In the genomic region with DNA sequence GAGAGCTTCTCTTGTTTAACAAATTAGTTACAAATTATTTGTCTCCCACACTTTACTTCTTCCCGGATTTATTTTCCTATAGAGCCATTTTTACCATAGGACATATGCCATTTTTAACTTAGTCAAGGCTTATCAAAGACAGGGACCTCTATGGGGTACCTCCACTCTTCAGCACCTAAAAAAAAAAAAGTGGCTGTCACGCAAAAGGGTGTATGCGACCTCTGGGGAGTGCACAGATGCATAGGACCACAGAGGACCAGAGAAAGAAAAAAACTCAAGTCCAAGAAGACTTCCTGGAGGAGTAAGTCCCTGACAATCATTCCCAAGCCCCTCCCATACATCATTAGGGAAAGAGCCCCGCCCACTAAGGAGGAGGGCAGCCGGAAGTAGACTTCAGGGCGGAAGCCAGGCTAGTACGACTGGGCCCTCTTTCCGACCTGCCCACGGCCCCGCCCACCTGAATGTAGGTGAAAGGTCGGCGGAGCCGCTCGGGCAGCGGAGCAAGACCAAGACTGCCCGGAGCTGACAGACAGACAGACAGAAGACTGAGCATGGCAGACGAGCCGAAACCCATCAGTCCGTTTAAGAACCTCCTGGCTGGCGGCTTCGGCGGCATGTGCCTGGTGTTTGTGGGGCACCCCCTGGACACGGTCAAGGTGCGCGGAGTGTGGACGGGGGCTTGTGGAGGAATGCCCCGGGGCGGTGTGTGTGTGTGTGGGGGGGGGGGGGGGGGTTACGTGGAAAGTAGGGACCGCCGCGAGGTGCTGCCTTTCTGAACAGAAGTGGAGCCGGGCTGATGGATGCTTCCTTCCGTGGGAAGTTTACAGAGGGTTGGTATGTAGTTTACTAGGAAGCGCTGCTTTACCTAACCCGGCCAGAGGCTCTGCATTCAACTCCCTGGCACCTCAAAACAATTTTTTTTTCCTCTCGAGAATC, we compare ENCODE assay signal across 7 mouse cellular contexts. TPM values are rescaled to one million over a fixed set of nuclear protein-coding genes. Genes with fewer than 3 reads are reported as not detected.
DNase-seq lines count a peak whose midpoint lies in the region; ATAC-seq lines count a peak whose summit lies in the region.

A gene (plus strand): TSS at position 412 of the 936 bp plus-strand sequence.

- peak; percentile 91 to 94 for DNase-seq in adrenal gland, adult (ENCODE audit: inconsistent age in 2 of 2, low spot score in 1 of 2)
- peak; percentile 93 for DNase-seq in embryo, embryonic 11 days
- DNase-seq in gastrocnemius, postnatal 25 days, result peak; percentile 83
- DNase-seq in left cerebral cortex, postnatal 25 days (ENCODE audit: low spot score in 2 of 2), result peak; percentile 54 to 65
- DNase-seq in midbrain, embryonic 10.5 days (ENCODE audit: low spot score), result peak; percentile 80
- peak; percentile 47 for DNase-seq in right cerebral cortex, postnatal 4 days

- H3K9ac ChIP-seq in intestine, embryonic 15.5 days, result peak within 1 kb of the TSS; percentile 59

- 2% methylated on average over 37 of the region's 37 CpGs for WGBS in intestine, embryonic 15.5 days
- WGBS in midbrain, embryonic 10.5 days, result 3% methylated on average over 36 of the region's 37 CpGs

- peak within 1 kb of the TSS; percentile 56; the same call in 1 of the 2 replicates for H3K27ac ChIP-seq in intestine, embryonic 15.5 days
- H3K27ac ChIP-seq in midbrain, embryonic 10.5 days (replicated peaks), result peak within 1 kb of the TSS; percentile 79

- peak within 1 kb of the TSS; percentile 69 for H3K4me3 ChIP-seq in intestine, embryonic 15.5 days (replicated peaks)
- H3K4me3 ChIP-seq in midbrain, embryonic 10.5 days, result peak within 1 kb of the TSS; percentile 71

- peaks cover 6% of the 10 kb centered on the region; the same call in 1 of the 2 replicates for H3K4me1 ChIP-seq in intestine, embryonic 15.5 days (replicated peaks)
- peaks cover 18% of the 10 kb centered on the region for H3K4me1 ChIP-seq in midbrain, embryonic 10.5 days

- no peaks in the 10 kb centered on the region for H3K9me3 ChIP-seq in intestine, embryonic 15.5 days
- no peaks in the 10 kb centered on the region for H3K9me3 ChIP-seq in midbrain, embryonic 10.5 days (replicated peaks)

- H3K4me2 ChIP-seq in intestine, embryonic 15.5 days (replicated peaks), result peak within 1 kb of the TSS; percentile 72

- no peaks in the 10 kb centered on the region for H3K27me3 ChIP-seq in intestine, embryonic 15.5 days (replicated peaks)
- no peaks in the 10 kb centered on the region for H3K27me3 ChIP-seq in midbrain, embryonic 10.5 days (ENCODE audit: low read depth, poor library complexity, severe bottlenecking)

- ATAC-seq in intestine, embryonic 15.5 days, result peak; percentile 96

- no peaks in the 10 kb centered on the region for H3K36me3 ChIP-seq in intestine, embryonic 15.5 days
- no peaks in the 10 kb centered on the region for H3K36me3 ChIP-seq in midbrain, embryonic 10.5 days

- intact Hi-C loops in left cerebral cortex, postnatal 25 days (cut with DNase I), result no loop called here

RNA-seq across cellular contexts. Expression of the gene that starts here (rescaled TPM):
- 10 to 100 TPM; 67.1 to 73.5 TPM for total RNA-seq in gastrocnemius, postnatal 25 days (2021)
- 77.1 and 83.3 TPM in 2 replicates for polyA plus RNA-seq in intestine, embryonic 15.5 days (2015; fragmentation: Nextera tagmentation; extraction: Ambion mirVana)
- total RNA-seq in left cerebral cortex, postnatal 25 days (2021), result 10 to 100 TPM; 12.6 to 14.4 TPM
- 34.5 and 36.2 TPM in 2 replicates for polyA plus RNA-seq in midbrain, embryonic 10.5 days (2016; fragmentation: Nextera tagmentation; extraction: Ambion mirVana)

Comparison
In these comparisons a context has a peak if more than half of its experiments do, and no peak if none do; other contexts are left out.
1. Peak in every context shown above with its lines: DNase-seq, ATAC-seq, H3K4me3 ChIP-seq and H3K27ac ChIP-seq.
2. RNA of the gene that starts here (total RNA-seq): 67.1 to 73.5 TPM in gastrocnemius, postnatal 25 days; 12.6 to 14.4 TPM in left cerebral cortex, postnatal 25 days; every median in the first group is over 4 times any median in the second.